ENCODE assay signal across 7 mouse cellular contexts in genomic region chr6:134034904-134035489, GRCm38 (mm10). TPM values are rescaled to one million over a fixed set of nuclear protein-coding genes. Genes with fewer than 3 reads are reported as not detected.
DNase-seq lines count a peak whose midpoint lies in the region; ATAC-seq and TF ChIP-seq lines count a peak whose summit lies in the region.

No protein-coding gene starts in this region.

- no peaks in the 10 kb centered on the region for H3K9me3 ChIP-seq in intestine, postnatal 0 days (ENCODE audit: control insufficient read depth)
- no peaks in the 10 kb centered on the region for H3K9me3 ChIP-seq in limb, embryonic 11.5 days (ENCODE audit: control insufficient read depth, low read length)
- H3K9me3 ChIP-seq in midbrain, embryonic 13.5 days = no peaks in the 10 kb centered on the region

- H3K27ac ChIP-seq in intestine, postnatal 0 days (ENCODE audit: low read depth, low read length) = peak overlapping the region; percentile 100
- peak overlapping the region; percentile 100 for H3K27ac ChIP-seq in limb, embryonic 11.5 days (replicated peaks; ENCODE audit: low read depth, low read length)
- H3K27ac ChIP-seq in midbrain, embryonic 13.5 days = peak overlapping the region; percentile 100

- TF ChIP-seq CTCF in intestine, postnatal 0 days (IDR thresholded peaks at IDR 0.05; ENCODE audit: low read depth) = no peak

- H3K9ac ChIP-seq in intestine, postnatal 0 days (ENCODE audit: low read depth, low read length) = peak overlapping the region; percentile 96
- H3K9ac ChIP-seq in limb, embryonic 11.5 days (ENCODE audit: low read length) = peak overlapping the region; percentile 98
- peak overlapping the region; percentile 97 for H3K9ac ChIP-seq in midbrain, embryonic 13.5 days (replicated peaks)

- peak overlapping the region; percentile 86 for H3K4me2 ChIP-seq in intestine, postnatal 0 days (replicated peaks; ENCODE audit: low read depth)
- H3K4me2 ChIP-seq in limb, embryonic 11.5 days (ENCODE audit: low read depth, severe bottlenecking) = peak overlapping the region; percentile 72
- peak overlapping the region; percentile 74 for H3K4me2 ChIP-seq in midbrain, embryonic 13.5 days (replicated peaks)

- H3K4me1 ChIP-seq in intestine, postnatal 0 days (replicated peaks; ENCODE audit: control insufficient read depth, insufficient read depth, low read length) = peaks cover 6% of the 10 kb centered on the region; the same call in 1 of the 2 replicates
- peaks cover 23% of the 10 kb centered on the region for H3K4me1 ChIP-seq in limb, embryonic 11.5 days (ENCODE audit: control insufficient read depth, insufficient read depth, low read length)
- H3K4me1 ChIP-seq in midbrain, embryonic 13.5 days (replicated peaks) = peaks cover 50% of the 10 kb centered on the region

- H3K27me3 ChIP-seq in intestine, postnatal 0 days (replicated peaks; ENCODE audit: control insufficient read depth, insufficient read depth, low read length) = no peaks in the 10 kb centered on the region
- H3K27me3 ChIP-seq in limb, embryonic 11.5 days (ENCODE audit: control insufficient read depth, insufficient read depth, low read length) = no peaks in the 10 kb centered on the region
- no peaks in the 10 kb centered on the region for H3K27me3 ChIP-seq in midbrain, embryonic 13.5 days

- WGBS in intestine, postnatal 0 days = under 1% methylated on average over 54 of the region's 55 CpGs
- WGBS in limb, embryonic 11.5 days = under 1% methylated on average over 55 of the region's 55 CpGs
- under 1% methylated on average over 54 of the region's 55 CpGs for WGBS in midbrain, embryonic 13.5 days

- no peaks in the 10 kb centered on the region for H3K36me3 ChIP-seq in intestine, postnatal 0 days (ENCODE audit: control insufficient read depth, insufficient read depth)
- no peaks in the 10 kb centered on the region for H3K36me3 ChIP-seq in limb, embryonic 11.5 days (ENCODE audit: control insufficient read depth, insufficient read depth, low read length)
- H3K36me3 ChIP-seq in midbrain, embryonic 13.5 days = no peaks in the 10 kb centered on the region

- H3K4me3 ChIP-seq in intestine, postnatal 0 days (ENCODE audit: low read depth, low read length) = peak overlapping the region; percentile 83
- H3K4me3 ChIP-seq in limb, embryonic 11.5 days (ENCODE audit: low read depth, low read length) = peak overlapping the region; percentile 75
- H3K4me3 ChIP-seq in midbrain, embryonic 13.5 days (replicated peaks) = peak overlapping the region; percentile 65

- peak; percentile 89 for ATAC-seq in intestine, postnatal 0 days
- ATAC-seq in limb, embryonic 11.5 days (ENCODE audit: insufficient number of reproducible peaks, low FRiP score, low TSS enrichment, low read depth) = peak; percentile 90
- ATAC-seq in midbrain, embryonic 13.5 days = peak; percentile 97

- peak; percentile 90 for DNase-seq in adrenal gland, adult 2 months
- peak; percentile 93 for DNase-seq in embryo, embryonic 10.5 days (ENCODE audit: low spot score)
- peak; percentile 61 to 80 for DNase-seq in gastrocnemius, postnatal 4 days (ENCODE audit: low spot score in 2 of 2)
- peak; percentile 91 for DNase-seq in limb, embryonic 11.5 days (ENCODE audit: low spot score)
- DNase-seq in spleen, adult 12 weeks (ENCODE audit: low spot score) = peak; percentile 30

RNA-seq across cellular contexts. Expression of gene Etv6, which starts 0.5 kb away (rescaled TPM):
- total RNA-seq in adrenal gland, adult 2 months (2021) = 10 to 100 TPM; 33.0 to 60.5 TPM
- 34.1 and 36.5 TPM in 2 replicates for polyA plus RNA-seq in adrenal gland, adult 2 months (2012; rRNA removed)
- total RNA-seq in gastrocnemius, postnatal 4 days (2021) = 10 to 100 TPM; 19.4 to 22.4 TPM
- 7.8 and 9.4 TPM in 2 replicates for polyA plus RNA-seq in intestine, postnatal 0 days (2015; fragmentation: Nextera tagmentation; extraction: Ambion mirVana)
- 20.0 and 20.5 TPM in 2 replicates for polyA plus RNA-seq in limb, embryonic 11.5 days (2014; fragmentation: Nextera tagmentation; extraction: Ambion mirVana)
- polyA plus RNA-seq in midbrain, embryonic 13.5 days (2015; fragmentation: Nextera tagmentation; extraction: Ambion mirVana) = 5.8 and 6.9 TPM in 2 replicates

Comparison
In these comparisons a context has a peak if more than half of its experiments do, and no peak if none do; other contexts are left out.
1. Peak in every context shown above with its lines: DNase-seq, ATAC-seq, H3K4me3 ChIP-seq and H3K27ac ChIP-seq.
2. DNase-seq: peak in every context shown above with its lines; median percentile 93 in embryo, embryonic 10.5 days; 91 in limb, embryonic 11.5 days; 90 in adrenal gland, adult 2 months; 70 in gastrocnemius, postnatal 4 days; 30 in spleen, adult 12 weeks.